Mouse (Mus musculus): ENCODE results near the gene Cerk.

- TF ChIP-seq CTCF (IDR thresholded peaks at IDR 0.05; ENCODE audit: insufficient read depth, low read length) (no peak), POLR2A (IDR thresholded peaks at IDR 0.05; ENCODE audit: borderline replicate concordance, extremely low read depth, low read depth, low read length) (no peak)
These were observed 76.2 kb downstream of the Cerk start for GRCm38 (mm10) chr15:86109650-86110211.

All from lung, adult 2 months (tissue).